Mouse (Mus musculus) right cerebral cortex, adult 2 months (tissue): ENCODE data around the gene Usp44.
"Not testable (repeated sequence)": the region's sequence is repeated elsewhere in the genome, so short reads cannot be mapped to it uniquely, and the experiment has no call there.

ENCODE experiments used
- DNase-seq, 2 experiments: peaks; one replicate each; pipeline ENCODE4 v3.0.0; 2021 to 2022; ENCODE audit warnings: low spot score in 2 of 2

Gene Usp44

GRCm38 (mm10) chr10:93830931-93831729 lies at the start of gene Usp44:
Gene Usp44, plus strand, starts transcription at chr10:93831555.
- DNase-seq = no peak

GRCm38 (mm10) chr10:93783216-93784013 lies 47.9 kb upstream of the Usp44 start:
- peak; percentile 39 to 42 for DNase-seq

- no peak for DNase-seq
These were observed 31.5 kb upstream of the Usp44 start for GRCm38 (mm10) chr10:93799711-93800362.

GRCm38 (mm10) chr10:93800363-93800722 lies 31.0 kb upstream of the Usp44 start:
- no peak for DNase-seq

- DNase-seq = no peak
These were observed 30.5 kb upstream of the Usp44 start for GRCm38 (mm10) chr10:93800895-93801294.

- DNase-seq = no peak
These were observed 28.2 kb upstream of the Usp44 start for GRCm38 (mm10) chr10:93803199-93803598.

GRCm38 (mm10) chr10:93809438-93809837 lies 21.9 kb upstream of the Usp44 start:
- not testable (repeated sequence) for DNase-seq

- no peak for DNase-seq
These were observed 20.7 kb upstream of the Usp44 start for GRCm38 (mm10) chr10:93810590-93811185.

GRCm38 (mm10) chr10:93812098-93812497 lies 19.3 kb upstream of the Usp44 start:
- DNase-seq = no peak

GRCm38 (mm10) chr10:93812774-93813415 lies 18.5 kb upstream of the Usp44 start:
- peak; percentile 85 to 93 for DNase-seq

GRCm38 (mm10) chr10:93813755-93814154 lies 17.6 kb upstream of the Usp44 start:
- DNase-seq = no peak

GRCm38 (mm10) chr10:93818661-93819060 lies 12.7 kb upstream of the Usp44 start:
- DNase-seq = peak; percentile 80 to 90

- DNase-seq = no peak
These were observed 1.2 kb upstream of the Usp44 start for GRCm38 (mm10) chr10:93829898-93830831.

- DNase-seq = no peak
These were observed 597 bp downstream of the Usp44 start for GRCm38 (mm10) chr10:93831730-93832574.

GRCm38 (mm10) chr10:93832811-93833210 lies 1.5 kb downstream of the Usp44 start:
- DNase-seq = no peak

- DNase-seq = no peak
These were observed 2.0 kb downstream of the Usp44 start for GRCm38 (mm10) chr10:93833370-93833698.

- DNase-seq = no peak
These were observed 2.5 kb downstream of the Usp44 start for GRCm38 (mm10) chr10:93833699-93834393.

GRCm38 (mm10) chr10:93834394-93834745 lies 3.0 kb downstream of the Usp44 start:
- DNase-seq = no peak

- not testable (repeated sequence) for DNase-seq
These were observed 3.8 kb downstream of the Usp44 start for GRCm38 (mm10) chr10:93835115-93835514.
